Mouse (Mus musculus): ENCODE measurements around the gene Rps10. TPM values are rescaled to one million over a fixed set of nuclear protein-coding genes. Genes with fewer than 3 reads are reported as not detected.

Gene Rps10
- polyA plus RNA-seq, 1 experiment from 2014 or later, result 1,299 TPM

DNA sequence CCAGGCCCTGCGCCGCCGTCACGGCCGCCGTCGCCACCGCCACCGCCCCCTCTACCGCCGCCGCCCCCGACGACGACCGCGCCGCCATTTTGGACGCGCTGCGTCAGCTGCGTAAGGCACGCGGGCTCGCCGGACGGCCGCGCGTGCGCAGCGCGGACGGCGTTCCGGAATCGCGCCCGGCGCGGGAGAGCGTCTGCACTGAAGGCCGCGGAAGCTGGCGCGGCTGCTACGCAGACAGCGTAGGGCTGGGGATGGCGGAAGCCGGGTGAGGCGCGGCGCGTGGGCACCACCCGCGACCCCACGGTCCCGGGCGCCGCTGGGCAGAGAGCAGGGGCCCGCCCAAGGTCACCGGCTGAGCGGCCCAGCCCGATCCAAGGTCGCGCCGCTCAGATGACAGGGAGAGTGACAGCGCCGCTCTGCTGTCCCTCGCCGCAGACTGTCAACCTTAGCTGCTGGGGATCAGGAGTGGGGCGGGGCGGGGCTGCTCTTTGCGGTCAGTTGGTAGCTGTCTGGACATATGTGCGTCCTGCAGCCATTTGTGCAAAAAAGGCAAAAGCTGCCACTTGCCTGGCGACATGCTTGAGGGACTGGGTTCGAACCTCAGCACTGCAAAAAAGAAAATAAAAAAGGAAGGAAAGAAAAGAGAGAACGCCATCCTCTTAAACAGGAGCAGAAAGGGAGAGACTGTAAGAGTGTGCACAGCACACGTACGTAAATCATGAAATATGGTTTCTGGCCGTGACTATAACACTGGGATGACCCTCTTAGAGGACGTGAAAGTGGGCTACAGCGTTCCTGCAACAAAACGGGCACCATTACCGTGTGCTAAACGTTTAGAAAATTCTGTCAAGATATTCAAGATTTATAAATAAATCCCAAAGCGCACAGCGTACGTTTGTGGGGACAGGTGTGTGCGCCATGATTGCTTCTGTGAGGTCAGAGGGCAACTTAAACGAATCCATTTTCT is 12.8 kb downstream of the Rps10 start, which contains the start of gene Nudt3:
Gene Nudt3, minus strand, starts transcription at position 136 of the 967 bp plus-strand sequence.
- ATAC-seq (replicated peaks; ENCODE audit: low FRiP score, low TSS enrichment, low read depth) (peak; percentile 89), DNase-seq (ENCODE audit: low spot score) (peak; percentile 88)
- Histone ChIP-seq H3K4me2 (ENCODE audit: low read length) (peak within 1 kb of the TSS; percentile 56), H3K27me3 (replicated peaks; ENCODE audit: control insufficient read depth, insufficient read depth, low read length) (no peaks in the 10 kb centered on the region), H3K9ac (ENCODE audit: low read length) (peak within 1 kb of the TSS; percentile 97), H3K27ac (ENCODE audit: low read depth) (peak within 1 kb of the TSS; percentile 93), H3K36me3 (ENCODE audit: control insufficient read depth, insufficient read depth, low read length) (no peaks in the 10 kb centered on the region; the same call in 1 of the 2 replicates), H3K4me3 (ENCODE audit: low read depth, low read length) (peak within 1 kb of the TSS; percentile 93), H3K9me3 (ENCODE audit: control insufficient read depth, low read length) (no peaks in the 10 kb centered on the region), H3K4me1 (replicated peaks; ENCODE audit: control insufficient read depth, insufficient read depth, low read length) (peaks cover 15% of the 10 kb centered on the region)
- WGBS, result 5% methylated on average over 86 of the region's 91 CpGs

DNA sequence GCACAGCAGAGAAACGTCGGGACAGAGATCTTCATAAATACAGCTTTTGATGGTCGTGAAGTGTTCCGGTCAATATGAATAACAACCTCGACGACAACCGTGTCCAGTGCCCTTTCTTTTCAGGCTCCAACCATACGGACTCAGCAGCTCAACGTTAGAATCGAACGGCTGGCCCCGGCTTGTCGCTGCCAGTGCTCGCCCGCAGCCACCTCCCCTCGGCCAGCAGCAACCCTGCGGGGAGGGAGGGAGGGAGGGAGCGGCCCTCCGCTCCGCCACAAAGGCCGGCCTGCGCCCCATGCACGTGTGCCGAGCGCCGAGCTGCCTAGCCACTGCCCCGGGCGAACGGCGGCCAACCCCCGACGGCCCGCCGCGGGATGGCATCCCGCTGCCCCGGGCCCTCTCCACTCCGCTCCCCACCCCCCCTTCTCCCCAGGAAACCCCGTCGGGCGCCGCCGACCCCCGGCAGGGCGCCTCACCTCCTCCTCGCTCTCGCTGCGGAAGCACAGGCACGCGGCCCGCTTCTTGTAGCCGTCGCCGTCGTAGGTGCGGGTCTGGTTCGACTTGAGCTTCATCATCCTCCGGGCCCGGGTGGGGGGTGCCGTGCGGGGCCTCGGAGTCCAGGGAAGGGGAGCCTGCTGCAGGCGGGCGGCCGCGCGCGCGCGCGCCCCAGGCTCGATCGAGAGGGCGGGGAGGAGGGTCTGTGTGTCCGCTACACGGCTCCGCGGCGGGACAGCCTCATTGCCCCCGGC is 13.7 kb downstream of the Rps10 start:
- no peaks in the 10 kb centered on the region for H3K27me3 ChIP-seq (replicated peaks; ENCODE audit: control insufficient read depth, insufficient read depth, low read length)
- DNase-seq (ENCODE audit: low spot score) (peak; percentile 90), ATAC-seq (replicated peaks; ENCODE audit: low FRiP score, low TSS enrichment, low read depth) (peak; percentile 58)
- peaks cover 15% of the 10 kb centered on the region for H3K4me1 ChIP-seq (replicated peaks; ENCODE audit: control insufficient read depth, insufficient read depth, low read length)
- WGBS, result under 1% methylated on average over 68 of the region's 80 CpGs
- peak overlapping the region; percentile 93 for H3K4me3 ChIP-seq (ENCODE audit: low read depth, low read length)
- H3K4me2 ChIP-seq (ENCODE audit: low read length), result peak overlapping the region; percentile 56
- no peaks in the 10 kb centered on the region for H3K36me3 ChIP-seq (ENCODE audit: control insufficient read depth, insufficient read depth, low read length)
- peak overlapping the region; percentile 97 for H3K9ac ChIP-seq (ENCODE audit: low read length)
- peak overlapping the region; percentile 93 for H3K27ac ChIP-seq (ENCODE audit: low read depth)
- no peaks in the 10 kb centered on the region for H3K9me3 ChIP-seq (ENCODE audit: control insufficient read depth, low read length)

DNA sequence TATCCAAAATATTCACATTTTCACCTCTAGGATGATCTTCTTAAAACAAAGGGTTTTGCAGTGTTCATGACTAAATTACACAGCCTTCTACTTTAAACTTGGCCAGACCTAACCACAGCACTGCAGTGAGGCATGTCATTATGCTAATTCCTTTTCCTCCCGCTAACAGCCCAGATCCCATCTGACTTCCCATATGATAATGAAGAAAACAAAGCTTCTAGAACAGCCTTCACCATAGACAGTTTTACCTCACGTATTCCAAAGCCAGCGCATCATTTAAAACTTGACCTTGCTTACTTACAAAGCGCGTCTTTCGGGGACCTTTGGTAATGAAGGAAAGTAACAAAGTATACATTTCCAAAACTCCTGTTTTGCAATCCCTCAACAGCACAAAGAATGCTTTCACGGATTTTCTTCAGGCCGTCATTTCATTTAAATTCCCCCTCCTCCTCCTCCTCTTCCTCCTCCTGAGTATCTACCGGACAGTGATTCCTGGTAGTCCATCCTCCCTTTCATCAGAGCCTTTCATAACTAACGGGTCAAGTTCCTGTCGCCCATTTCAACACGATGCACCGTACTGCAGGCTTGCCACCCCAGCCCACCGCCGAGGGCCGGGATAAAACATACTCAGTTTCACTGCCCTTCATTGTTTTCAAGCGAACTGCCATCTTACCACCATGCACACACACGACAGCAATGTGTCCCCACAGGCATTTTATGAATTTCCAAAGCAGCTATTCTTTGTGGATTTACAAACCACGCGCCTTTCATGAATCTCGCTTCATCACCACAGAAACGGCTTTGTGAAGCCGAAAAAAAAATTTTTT is 14.6 kb downstream of the Rps10 start:
- Histone ChIP-seq H3K9ac (ENCODE audit: low read length) (peak overlapping the region; percentile 97), H3K4me3 (ENCODE audit: low read depth, low read length) (peak overlapping the region; percentile 93), H3K27me3 (replicated peaks; ENCODE audit: control insufficient read depth, insufficient read depth, low read length) (no peaks in the 10 kb centered on the region), H3K4me1 (replicated peaks; ENCODE audit: control insufficient read depth, insufficient read depth, low read length) (peaks cover 15% of the 10 kb centered on the region), H3K9me3 (ENCODE audit: control insufficient read depth, low read length) (peaks cover 5% of the 10 kb centered on the region; the same call in 1 of the 2 replicates), H3K36me3 (ENCODE audit: control insufficient read depth, insufficient read depth, low read length) (no peaks in the 10 kb centered on the region), H3K4me2 (ENCODE audit: low read length) (peak overlapping the region; percentile 56), H3K27ac (ENCODE audit: low read depth) (peak overlapping the region; percentile 93; the same call in 1 of the 2 replicates)
- WGBS, result 2% methylated on average over 23 of the region's 23 CpGs
- ATAC-seq (replicated peaks; ENCODE audit: low FRiP score, low TSS enrichment, low read depth), result no peak
- peak; percentile 68 for DNase-seq (ENCODE audit: low spot score)

DNA sequence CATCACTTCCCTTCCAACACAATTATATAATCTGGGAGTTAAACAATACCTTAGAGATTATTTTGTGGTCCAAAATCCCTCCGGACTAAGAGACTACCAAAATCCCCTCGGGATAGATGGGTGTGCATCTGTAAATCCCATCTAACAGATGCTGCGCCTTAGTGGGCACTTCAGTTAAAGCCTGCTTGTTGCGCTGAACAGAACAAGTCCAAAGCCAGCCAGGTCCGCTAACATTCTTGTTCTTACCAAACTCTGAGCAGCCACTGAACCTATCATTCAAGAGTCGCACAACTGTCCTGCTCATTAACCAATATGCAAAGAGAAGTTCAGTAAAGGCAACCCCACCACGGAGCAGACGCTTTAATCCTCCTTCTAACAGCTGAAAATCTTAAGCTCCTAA is 15.3 kb downstream of the Rps10 start:
- ATAC-seq (replicated peaks; ENCODE audit: low FRiP score, low TSS enrichment, low read depth) (no peak), DNase-seq (ENCODE audit: low spot score) (no peak)
- peak overlapping the region; percentile 97; the same call in 1 of the 2 replicates for H3K9ac ChIP-seq (ENCODE audit: low read length)
- H3K27me3 ChIP-seq (replicated peaks; ENCODE audit: control insufficient read depth, insufficient read depth, low read length), result no peaks in the 10 kb centered on the region
- peaks cover 5% of the 10 kb centered on the region; the same call in 1 of the 2 replicates for H3K9me3 ChIP-seq (ENCODE audit: control insufficient read depth, low read length)
- H3K36me3 ChIP-seq (ENCODE audit: control insufficient read depth, insufficient read depth, low read length), result no peaks in the 10 kb centered on the region
- 49% methylated on average over 8 of the region's 8 CpGs for WGBS
- peak overlapping the region; percentile 56 for H3K4me2 ChIP-seq (ENCODE audit: low read length)
- H3K4me1 ChIP-seq (replicated peaks; ENCODE audit: control insufficient read depth, insufficient read depth, low read length), result peaks cover 15% of the 10 kb centered on the region
- H3K27ac ChIP-seq (ENCODE audit: low read depth), result no peak overlapping the region
- H3K4me3 ChIP-seq (ENCODE audit: low read depth, low read length), result peak overlapping the region; percentile 93

DNA sequence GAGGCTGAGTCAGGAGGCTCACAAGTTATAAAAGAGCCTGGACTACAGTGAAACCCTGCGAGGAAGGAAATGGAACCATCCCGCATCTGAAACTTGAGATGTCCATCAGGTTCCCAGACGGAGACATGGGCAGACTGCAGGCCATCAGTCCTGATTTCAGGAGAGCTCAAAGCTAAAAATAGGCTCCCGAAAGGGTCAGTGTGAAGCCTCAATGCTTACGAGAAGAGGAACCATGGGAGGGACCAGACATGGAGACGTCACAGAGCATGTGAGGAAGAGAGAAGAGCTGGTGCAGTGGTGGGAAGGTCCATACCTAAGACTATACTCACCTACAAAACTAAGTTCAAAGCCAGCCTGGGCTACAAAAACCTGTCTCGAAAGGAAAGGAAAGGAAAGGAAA is 21.1 kb downstream of the Rps10 start:
- no peak overlapping the region for H3K27ac ChIP-seq (ENCODE audit: low read depth)
- peaks cover 5% of the 10 kb centered on the region; the same call in 1 of the 2 replicates for H3K9me3 ChIP-seq (ENCODE audit: control insufficient read depth, low read length)
- no peak overlapping the region for H3K4me3 ChIP-seq (ENCODE audit: low read depth, low read length)
- no peaks in the 10 kb centered on the region for H3K27me3 ChIP-seq (replicated peaks; ENCODE audit: control insufficient read depth, insufficient read depth, low read length)
- DNase-seq (ENCODE audit: low spot score) (no peak), ATAC-seq (replicated peaks; ENCODE audit: low FRiP score, low TSS enrichment, low read depth) (no peak)
- H3K36me3 ChIP-seq (ENCODE audit: control insufficient read depth, insufficient read depth, low read length), result peaks cover 6% of the 10 kb centered on the region
- WGBS, result 67% methylated on average over 7 of the region's 7 CpGs
- no peak overlapping the region for H3K4me2 ChIP-seq (ENCODE audit: low read length)
- H3K4me1 ChIP-seq (replicated peaks; ENCODE audit: control insufficient read depth, insufficient read depth, low read length), result peaks cover 7% of the 10 kb centered on the region
- H3K9ac ChIP-seq (ENCODE audit: low read length), result no peak overlapping the region

DNA sequence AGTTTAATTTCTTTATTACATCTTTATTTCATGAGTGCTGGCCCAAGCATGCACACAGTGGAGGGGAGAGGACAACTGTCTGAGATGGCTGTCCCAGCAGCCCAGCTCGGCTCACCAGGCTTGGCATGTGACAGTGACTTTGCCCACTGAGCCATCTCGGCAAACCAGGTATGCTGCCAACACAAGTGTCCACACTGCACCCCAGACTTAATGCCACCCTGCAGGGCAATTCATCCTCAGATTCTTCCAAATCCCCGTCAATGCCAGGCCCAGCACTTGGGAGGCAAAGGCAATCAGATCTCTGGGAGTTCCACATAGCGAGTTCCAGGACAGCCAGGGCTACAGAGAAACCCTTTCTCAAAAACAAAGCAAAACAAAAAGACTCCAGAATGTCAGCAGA is 23.5 kb downstream of the Rps10 start:
- Histone ChIP-seq H3K27ac (ENCODE audit: low read depth) (no peak overlapping the region), H3K36me3 (ENCODE audit: control insufficient read depth, insufficient read depth, low read length) (peaks cover 6% of the 10 kb centered on the region), H3K27me3 (replicated peaks; ENCODE audit: control insufficient read depth, insufficient read depth, low read length) (no peaks in the 10 kb centered on the region), H3K4me1 (replicated peaks; ENCODE audit: control insufficient read depth, insufficient read depth, low read length) (peaks cover 7% of the 10 kb centered on the region), H3K9ac (ENCODE audit: low read length) (no peak overlapping the region), H3K9me3 (ENCODE audit: control insufficient read depth, low read length) (peaks cover 5% of the 10 kb centered on the region; the same call in 1 of the 2 replicates), H3K4me2 (ENCODE audit: low read length) (no peak overlapping the region), H3K4me3 (ENCODE audit: low read depth, low read length) (no peak overlapping the region)
- 88% methylated on average over 4 of the region's 4 CpGs for WGBS
- DNase-seq (ENCODE audit: low spot score) (no peak), ATAC-seq (replicated peaks; ENCODE audit: low FRiP score, low TSS enrichment, low read depth) (no peak)

DNA sequence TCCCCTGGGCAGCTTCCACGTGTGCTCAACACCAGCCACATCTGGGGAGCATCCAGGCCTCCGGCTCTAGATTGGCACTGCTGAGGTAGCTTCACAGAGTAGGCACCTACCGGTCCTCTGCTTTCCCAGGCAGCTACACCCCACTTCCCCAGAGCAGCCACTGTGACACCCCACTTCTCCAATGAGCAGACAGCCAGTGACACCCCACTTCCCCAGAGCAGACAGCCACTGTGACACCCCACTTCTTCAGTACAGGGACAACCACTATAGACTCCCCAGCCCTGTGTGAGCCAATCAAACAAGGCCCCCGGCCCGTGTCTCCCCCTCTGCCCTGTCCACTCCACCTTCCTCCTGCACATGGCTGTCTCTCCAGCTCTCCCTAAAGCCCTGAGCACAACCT is 24.5 kb downstream of the Rps10 start:
- H3K9me3 ChIP-seq (ENCODE audit: control insufficient read depth, low read length), result no peaks in the 10 kb centered on the region
- H3K27ac ChIP-seq (ENCODE audit: low read depth), result no peak overlapping the region
- peaks cover 7% of the 10 kb centered on the region for H3K4me1 ChIP-seq (replicated peaks; ENCODE audit: control insufficient read depth, insufficient read depth, low read length)
- DNase-seq (ENCODE audit: low spot score) (no peak), ATAC-seq (replicated peaks; ENCODE audit: low FRiP score, low TSS enrichment, low read depth) (no peak)
- H3K36me3 ChIP-seq (ENCODE audit: control insufficient read depth, insufficient read depth, low read length), result peaks cover 6% of the 10 kb centered on the region
- no peak overlapping the region for H3K4me3 ChIP-seq (ENCODE audit: low read depth, low read length)
- H3K27me3 ChIP-seq (replicated peaks; ENCODE audit: control insufficient read depth, insufficient read depth, low read length), result no peaks in the 10 kb centered on the region
- WGBS, result 83% methylated on average over 5 of the region's 5 CpGs
- no peak overlapping the region for H3K4me2 ChIP-seq (ENCODE audit: low read length)
- no peak overlapping the region for H3K9ac ChIP-seq (ENCODE audit: low read length)

DNA sequence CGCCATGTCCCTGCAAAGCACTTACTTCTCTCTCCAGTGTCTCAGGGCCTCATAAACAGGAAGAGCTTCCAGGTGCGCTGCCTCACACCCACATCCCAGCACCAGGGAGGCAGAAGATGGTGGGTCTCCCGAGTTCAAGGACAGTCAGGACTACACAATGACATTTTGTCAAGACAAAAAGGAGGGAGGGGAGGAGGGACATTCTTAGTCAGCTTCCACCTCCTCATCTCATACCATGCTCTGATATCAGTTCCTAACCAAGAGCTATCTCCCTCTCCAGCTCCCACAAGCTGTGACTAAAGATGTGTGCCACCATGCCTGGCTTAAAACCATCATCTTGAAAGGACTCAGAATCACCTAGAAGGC is 25.0 kb downstream of the Rps10 start:
- peaks cover 6% of the 10 kb centered on the region for H3K36me3 ChIP-seq (ENCODE audit: control insufficient read depth, insufficient read depth, low read length)
- 51% methylated on average over 3 of the region's 3 CpGs for WGBS
- no peak overlapping the region for H3K9ac ChIP-seq (ENCODE audit: low read length)
- H3K27me3 ChIP-seq (replicated peaks; ENCODE audit: control insufficient read depth, insufficient read depth, low read length), result no peaks in the 10 kb centered on the region
- DNase-seq (ENCODE audit: low spot score), result no peak
- no peak overlapping the region for H3K4me3 ChIP-seq (ENCODE audit: low read depth, low read length)
- H3K27ac ChIP-seq (ENCODE audit: low read depth), result no peak overlapping the region
- no peak for ATAC-seq (replicated peaks; ENCODE audit: low FRiP score, low TSS enrichment, low read depth)
- H3K4me1 ChIP-seq (replicated peaks; ENCODE audit: control insufficient read depth, insufficient read depth, low read length), result peaks cover 7% of the 10 kb centered on the region
- no peaks in the 10 kb centered on the region for H3K9me3 ChIP-seq (ENCODE audit: control insufficient read depth, low read length)
- no peak overlapping the region for H3K4me2 ChIP-seq (ENCODE audit: low read length)

Measured in intestine, embryonic 14.5 days (tissue).